Mouse (Mus musculus): ENCODE results near the gene Coq5. TPM values are rescaled to one million over a fixed set of nuclear protein-coding genes. Genes with fewer than 3 reads are reported as not detected.
"Not testable (repeated sequence)": the region's sequence is repeated elsewhere in the genome, so short reads cannot be mapped to it uniquely, and the experiment has no call there.

Gene Coq5
- polyA plus RNA-seq, 1 experiment from 2014 or later = 43.6 TPM

GRCm38 (mm10) chr5:115296347-115296746, 16.9 kb downstream of the Coq5 start:
- Histone ChIP-seq H3K27ac (no peak overlapping the region), H3K36me3 (peaks cover 71% of the 10 kb centered on the region), H3K4me3 (no peak overlapping the region), H3K27me3 (no peaks in the 10 kb centered on the region), H3K4me1 (peaks cover 19% of the 10 kb centered on the region), H3K4me2 (replicated peaks) (no peak overlapping the region), H3K9me3 (no peaks in the 10 kb centered on the region), H3K9ac (no peak overlapping the region)
- no peak for ATAC-seq (ENCODE audit: low FRiP score, low read depth)
- 83% methylated on average over 10 of the region's 10 CpGs for WGBS

GRCm38 (mm10) chr5:115300035-115300744, 20.7 kb downstream of the Coq5 start:
- peaks cover 24% of the 10 kb centered on the region for H3K4me1 ChIP-seq
- H3K27ac ChIP-seq = peak overlapping the region; percentile 89
- peak overlapping the region; percentile 87 for H3K9ac ChIP-seq
- H3K36me3 ChIP-seq = peaks cover 40% of the 10 kb centered on the region
- peak; percentile 1; the same call in 1 of the 2 replicates for ATAC-seq (ENCODE audit: low FRiP score, low read depth)
- no peaks in the 10 kb centered on the region for H3K27me3 ChIP-seq
- under 1% methylated on average over 40 of the region's 46 CpGs for WGBS
- no peaks in the 10 kb centered on the region for H3K9me3 ChIP-seq
- H3K4me3 ChIP-seq = peak overlapping the region; percentile 71
- peak overlapping the region; percentile 82 for H3K4me2 ChIP-seq (replicated peaks)

- peak within 1 kb of the TSS; percentile 87 for H3K9ac ChIP-seq
- H3K4me3 ChIP-seq = peak within 1 kb of the TSS; percentile 71
- peak within 1 kb of the TSS; percentile 89 for H3K27ac ChIP-seq
- WGBS = 1% methylated on average over 63 of the region's 66 CpGs
- H3K4me1 ChIP-seq = peaks cover 24% of the 10 kb centered on the region
- H3K27me3 ChIP-seq = no peaks in the 10 kb centered on the region
- H3K36me3 ChIP-seq = peaks cover 32% of the 10 kb centered on the region
- ATAC-seq (ENCODE audit: low FRiP score, low read depth) = peak; percentile 97
- H3K9me3 ChIP-seq = no peaks in the 10 kb centered on the region
- peak within 1 kb of the TSS; percentile 82 for H3K4me2 ChIP-seq (replicated peaks)
These were observed 21.5 kb downstream of the Coq5 start, which contains the start of gene Dynll1 for GRCm38 (mm10) chr5:115300792-115301614. Gene Dynll1 (minus strand): TSS chr5:115300999.

- Histone ChIP-seq H3K27ac (peak overlapping the region; percentile 29; the same call in 1 of the 2 replicates), H3K27me3 (no peaks in the 10 kb centered on the region), H3K4me1 (peaks cover 24% of the 10 kb centered on the region), H3K9ac (peak overlapping the region; percentile 57), H3K4me2 (replicated peaks) (peak overlapping the region; percentile 66), H3K4me3 (peak overlapping the region; percentile 71), H3K36me3 (peaks cover 25% of the 10 kb centered on the region), H3K9me3 (no peaks in the 10 kb centered on the region)
- 20% methylated on average over 13 of the region's 13 CpGs for WGBS
- ATAC-seq (ENCODE audit: low FRiP score, low read depth) = no peak
These were observed 22.1 kb downstream of the Coq5 start for GRCm38 (mm10) chr5:115301615-115302014.

GRCm38 (mm10) chr5:115302190-115302589, 22.7 kb downstream of the Coq5 start:
- 89% methylated on average over 7 of the region's 7 CpGs for WGBS
- H3K27me3 ChIP-seq; H3K27ac ChIP-seq; H3K9me3 ChIP-seq; H3K9ac ChIP-seq; ATAC-seq (ENCODE audit: low FRiP score, low read depth); H3K4me3 ChIP-seq: not testable (repeated sequence)
- Histone ChIP-seq H3K4me1 (peaks cover 24% of the 10 kb centered on the region), H3K36me3 (peaks cover 20% of the 10 kb centered on the region), H3K4me2 (replicated peaks) (0 out of 2 replicates have a peak overlapping the region, but pooled peaks have one; percentile 66)

- H3K27me3 ChIP-seq = no peaks in the 10 kb centered on the region
- no peak overlapping the region for H3K4me2 ChIP-seq (replicated peaks)
- no peaks in the 10 kb centered on the region for H3K36me3 ChIP-seq
- H3K9me3 ChIP-seq = no peaks in the 10 kb centered on the region
- H3K4me1 ChIP-seq = peaks cover 24% of the 10 kb centered on the region
- no peak overlapping the region for H3K27ac ChIP-seq
- ATAC-seq (ENCODE audit: low FRiP score, low read depth) = no peak
- no peak overlapping the region for H3K4me3 ChIP-seq
- 81% methylated on average over 4 of the region's 4 CpGs for WGBS
- no peak overlapping the region for H3K9ac ChIP-seq
These were observed 32.9 kb downstream of the Coq5 start for GRCm38 (mm10) chr5:115312354-115312753.

GRCm38 (mm10) chr5:115312816-115313667, 33.6 kb downstream of the Coq5 start:
- ATAC-seq (ENCODE audit: low FRiP score, low read depth) = no peak
- Histone ChIP-seq H3K4me3 (no peak overlapping the region), H3K27ac (no peak overlapping the region), H3K9ac (peak overlapping the region; percentile 10; the same call in 1 of the 2 replicates), H3K36me3 (no peaks in the 10 kb centered on the region), H3K4me1 (peaks cover 31% of the 10 kb centered on the region), H3K27me3 (no peaks in the 10 kb centered on the region), H3K4me2 (replicated peaks) (no peak overlapping the region), H3K9me3 (no peaks in the 10 kb centered on the region)
- 70% methylated on average over 10 of the region's 10 CpGs for WGBS

- H3K4me3 ChIP-seq = no peak overlapping the region
- 0 out of 2 replicates have a peak overlapping the region, but pooled peaks have one; percentile 3 for H3K27ac ChIP-seq
- peak overlapping the region; percentile 10; the same call in 1 of the 2 replicates for H3K9ac ChIP-seq
- no peak overlapping the region for H3K4me2 ChIP-seq (replicated peaks)
- no peak for ATAC-seq (ENCODE audit: low FRiP score, low read depth)
- H3K27me3 ChIP-seq = no peaks in the 10 kb centered on the region
- H3K9me3 ChIP-seq = no peaks in the 10 kb centered on the region
- H3K36me3 ChIP-seq = no peaks in the 10 kb centered on the region
- peaks cover 37% of the 10 kb centered on the region for H3K4me1 ChIP-seq
- 33% methylated on average over 5 of the region's 5 CpGs for WGBS
These were observed 34.1 kb downstream of the Coq5 start for GRCm38 (mm10) chr5:115313668-115313943.

- H3K27ac ChIP-seq = peak overlapping the region; percentile 90
- peaks cover 50% of the 10 kb centered on the region for H3K4me1 ChIP-seq
- H3K9ac ChIP-seq = peak overlapping the region; percentile 53
- no peaks in the 10 kb centered on the region for H3K9me3 ChIP-seq
- 6% methylated on average over 14 of the region's 14 CpGs for WGBS
- H3K4me3 ChIP-seq = no peak overlapping the region
- H3K4me2 ChIP-seq (replicated peaks) = peak overlapping the region; percentile 48
- peak; percentile 49 for ATAC-seq (ENCODE audit: low FRiP score, low read depth)
- H3K36me3 ChIP-seq = no peaks in the 10 kb centered on the region
- no peaks in the 10 kb centered on the region for H3K27me3 ChIP-seq
These were observed 37.6 kb downstream of the Coq5 start for GRCm38 (mm10) chr5:115316968-115317644.

GRCm38 (mm10) chr5:115317645-115318328, 38.3 kb downstream of the Coq5 start:
- no peak overlapping the region for H3K9ac ChIP-seq
- H3K9me3 ChIP-seq = no peaks in the 10 kb centered on the region
- no peaks in the 10 kb centered on the region for H3K36me3 ChIP-seq
- peak overlapping the region; percentile 90 for H3K27ac ChIP-seq
- no peaks in the 10 kb centered on the region for H3K27me3 ChIP-seq
- H3K4me1 ChIP-seq = peaks cover 49% of the 10 kb centered on the region
- H3K4me3 ChIP-seq = peak overlapping the region; percentile 3; the same call in 1 of the 2 replicates
- ATAC-seq (ENCODE audit: low FRiP score, low read depth) = peak; percentile 63
- 2% methylated on average over 10 of the region's 10 CpGs for WGBS
- peak overlapping the region; percentile 48 for H3K4me2 ChIP-seq (replicated peaks)

All from limb, embryonic 13.5 days (tissue).